Mouse (Mus musculus) embryonic facial prominence, embryonic 14.5 days (tissue): ENCODE measurements around the gene Apcs. TPM values are rescaled to one million over a fixed set of nuclear protein-coding genes. Genes with fewer than 3 reads are reported as not detected.

Experiments used
- ATAC-seq: fragments of 200-750 bp; cut with Nextera tagmentation; 2 replicates; pipeline ENCODE4 v1.8.0; 2017; ENCODE audit warnings: low read depth, moderate number of reproducible peaks, moderate TSS enrichment
- DNase-seq: peaks from one replicate; pipeline ENCODE4 v3.0.0-alpha.2; 2015; ENCODE audit warnings: low spot score
- H3K27ac ChIP-seq: fragments of 300-500 bp; sonication (generic); replicated peaks from 2 replicates; pipeline ENCODE4 v1.5.1; 2014; ENCODE audit warnings: low read depth, mild to moderate bottlenecking, low read length, moderate library complexity
- H3K27me3 ChIP-seq: fragments of 300-500 bp; sonication (generic); replicated peaks from 2 replicates; pipeline ENCODE4 v1.6.1; 2014; ENCODE audit warnings: low read length; ENCODE audit not compliant: control insufficient read depth, insufficient read depth
- H3K36me3 ChIP-seq: fragments of 300-500 bp; sonication (generic); 2 replicates; pipeline ENCODE4 v1.6.1; 2014; ENCODE audit warnings: low read length, mixed read lengths; ENCODE audit not compliant: control insufficient read depth, insufficient read depth
- H3K4me1 ChIP-seq: fragments of 300-500 bp; sonication (generic); 2 replicates; pipeline ENCODE4 v1.6.1; 2014; ENCODE audit warnings: antibody characterized with exemption, low read length; ENCODE audit not compliant: control insufficient read depth, insufficient read depth
- H3K4me2 ChIP-seq: fragments of 300-500 bp; sonication (generic); 2 replicates; pipeline ENCODE4 v1.6.1; 2014; ENCODE audit warnings: low read depth, mild to moderate bottlenecking, low read length, moderate library complexity, mixed read lengths
- H3K4me3 ChIP-seq: fragments of 300-500 bp; sonication (generic); 2 replicates; pipeline ENCODE4 v1.5.1; 2014; ENCODE audit warnings: low read depth, mild to moderate bottlenecking, low read length
- H3K9ac ChIP-seq: fragments of 300-500 bp; sonication (generic); 2 replicates; pipeline ENCODE4 v1.6.1; 2014; ENCODE audit warnings: low read depth, mild to moderate bottlenecking, low read length, moderate library complexity, mixed read lengths
- H3K9me3 ChIP-seq: fragments of 300-500 bp; sonication (generic); 2 replicates; pipeline ENCODE4 v1.6.1; 2016; ENCODE audit warnings: low read length; ENCODE audit not compliant: control insufficient read depth
- WGBS: fragments of 180-500 bp; shearing (Covaris S2); extraction: QIAGEN DNeasy Blood & Tissue Kit; methylation state at CpG from one replicate; pipeline ENCODE4 v1.1.7; 2014; 5-methylcytosine and 5-hydroxymethylcytosine counted together
- polyA plus RNA-seq: library from polyadenylated mRNA; unstranded; fragments of >200 nt; fragmentation: Nextera tagmentation; extraction: Ambion mirVana; gene quantifications from 2 replicates; pipeline ENCODE4 v1.2.1, GENCODE M21; 2014

Apcs gene
- polyA plus RNA-seq, 1 experiment from 2014 or later = not detected

GRCm38 (mm10) chr1:172847044-172847761 is 47.6 kb downstream of the Apcs start:
- no peak overlapping the region for H3K9ac ChIP-seq
- no peak overlapping the region for H3K4me3 ChIP-seq
- no peak overlapping the region for H3K4me2 ChIP-seq
- no peaks in the 10 kb centered on the region for H3K9me3 ChIP-seq
- no peak for DNase-seq
- H3K4me1 ChIP-seq = no peaks in the 10 kb centered on the region
- H3K36me3 ChIP-seq = no peaks in the 10 kb centered on the region
- no peak overlapping the region for H3K27ac ChIP-seq
- ATAC-seq = no peak
- WGBS = 68% methylated on average over 2 of the region's 2 CpGs
- H3K27me3 ChIP-seq = no peaks in the 10 kb centered on the region

Other genes starting within 250 kb of the Apcs start
- gene Crp, start 197.0 kb downstream of the Apcs start, polyA plus RNA-seq = not detected in 2 replicates
- not detected in 2 replicates for gene Olfr16, start 55.4 kb upstream of the Apcs start, polyA plus RNA-seq
- gene Olfr1408, start 242.3 kb upstream of the Apcs start, polyA plus RNA-seq = not detected in 2 replicates